Mouse (Mus musculus): ENCODE measurements around the gene Tspan5.

GRCm38 (mm10) chr3:138692302-138692701, 49.7 kb upstream of the Tspan5 start:
- TF ChIP-seq CTCF (IDR thresholded peaks at IDR 0.05; ENCODE audit: borderline replicate concordance, insufficient read depth, low read length) (no peak), POLR2A (IDR thresholded peaks at IDR 0.05; ENCODE audit: low read depth, low read length) (no peak)
